Mouse (Mus musculus) hindbrain, embryonic 10.5 days (tissue): ENCODE results near the gene Gipr. TPM values are rescaled to one million over a fixed set of nuclear protein-coding genes. Genes with fewer than 3 reads are reported as not detected.
A peak's percentile ranks its signal among the peaks of the same experiment; 100 is the strongest.

Experiments
- DNase-seq: peaks from one replicate; pipeline ENCODE4 v3.0.0-alpha.2; 2017; ENCODE audit warnings: low spot score
- H3K27ac ChIP-seq: fragments of 300-500 bp; sonication (generic); 2 replicates; pipeline ENCODE4 v1.5.1; 2016; ENCODE audit warnings: mild to moderate bottlenecking, moderate library complexity
- H3K27me3 ChIP-seq: fragments of 300-500 bp; sonication (generic); 2 replicates; pipeline ENCODE4 v1.6.1; 2016; ENCODE audit warnings: mild to moderate bottlenecking; ENCODE audit not compliant: poor library complexity, insufficient read depth, severe bottlenecking
- H3K36me3 ChIP-seq: fragments of 300-500 bp; sonication (generic); 2 replicates; pipeline ENCODE4 v1.6.1; 2016; ENCODE audit warnings: mild to moderate bottlenecking, moderate library complexity
- H3K4me1 ChIP-seq: fragments of 300-500 bp; sonication (generic); replicated peaks from 2 replicates; pipeline ENCODE4 v1.6.1; 2016; ENCODE audit warnings: mild to moderate bottlenecking
- H3K4me3 ChIP-seq: fragments of 300-500 bp; sonication (generic); 2 replicates; pipeline ENCODE4 v1.5.1; 2016; ENCODE audit warnings: mild to moderate bottlenecking, moderate library complexity
- H3K9me3 ChIP-seq: fragments of 300-500 bp; sonication (generic); 2 replicates; pipeline ENCODE4 v1.6.1; 2016; ENCODE audit warnings: mild to moderate bottlenecking, moderate library complexity
- WGBS: fragments of 180-500 bp; shearing (Covaris S2); methylation state at CpG from one replicate; pipeline ENCODE4 v1.1.7; 2016; 5-methylcytosine and 5-hydroxymethylcytosine counted together
- polyA plus RNA-seq: library from polyadenylated mRNA; unstranded; fragments of >200 nt; fragmentation: Nextera tagmentation; extraction: Ambion mirVana; gene quantifications from 2 replicates; pipeline ENCODE4 v1.2.1, GENCODE M21; 2016

Gene Gipr
- polyA plus RNA-seq, 1 experiment from 2014 or later, result 0.95 TPM

DNA sequence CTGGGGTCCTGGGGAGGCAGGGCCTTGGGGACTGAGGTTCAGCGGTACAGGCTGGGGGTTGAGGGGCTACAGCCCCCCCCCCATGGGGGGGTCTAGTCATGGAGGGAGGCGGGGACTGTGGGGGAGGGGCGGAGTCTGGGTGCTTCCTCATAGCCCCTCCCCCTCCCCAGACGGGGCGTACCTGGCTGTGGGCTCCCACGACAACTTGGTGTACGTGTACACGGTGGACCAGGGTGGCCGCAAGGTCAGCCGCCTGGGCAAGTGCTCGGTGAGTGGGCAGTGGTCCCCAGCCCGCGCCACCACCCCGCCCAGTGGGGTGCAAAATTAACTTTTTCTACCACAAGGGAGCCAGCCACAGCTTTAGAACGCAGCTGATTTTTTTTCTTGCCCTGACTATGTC lies 35.7 kb upstream of the Gipr start:
- no peak for DNase-seq
- H3K36me3 ChIP-seq, result peaks cover 79% of the 10 kb centered on the region
- no peaks in the 10 kb centered on the region for H3K4me1 ChIP-seq
- no peaks in the 10 kb centered on the region for H3K9me3 ChIP-seq
- no peak overlapping the region for H3K4me3 ChIP-seq
- WGBS, result 70% methylated on average over 15 of the region's 15 CpGs
- H3K27me3 ChIP-seq, result no peaks in the 10 kb centered on the region
- H3K27ac ChIP-seq, result no peak overlapping the region

DNA sequence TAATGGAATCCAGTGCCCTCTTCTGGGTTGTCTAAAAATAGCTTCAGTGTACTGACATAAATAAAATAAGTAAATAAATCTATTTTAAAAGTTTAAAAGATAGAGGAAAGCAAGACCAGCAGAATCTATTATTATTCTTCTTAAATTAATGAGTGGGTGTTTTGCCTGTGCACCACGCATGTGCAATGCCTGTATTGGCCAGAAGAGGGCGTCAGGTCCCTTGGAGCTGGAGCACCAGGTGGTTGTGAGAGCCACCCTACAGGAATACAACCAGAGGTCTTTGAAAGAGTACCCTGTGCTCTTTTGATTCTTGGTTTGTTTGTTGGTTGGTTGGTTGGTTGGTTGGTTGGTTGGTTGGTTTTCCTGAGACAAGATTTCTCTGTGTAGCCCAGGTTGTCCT lies 32.1 kb upstream of the Gipr start:
- H3K27me3 ChIP-seq, result no peaks in the 10 kb centered on the region
- no peaks in the 10 kb centered on the region for H3K4me1 ChIP-seq
- H3K4me3 ChIP-seq, result no peak overlapping the region
- H3K27ac ChIP-seq, result no peak overlapping the region
- WGBS, result 30% methylated on average over 2 of the region's 2 CpGs
- DNase-seq, result peak; percentile 29
- peaks cover 11% of the 10 kb centered on the region for H3K9me3 ChIP-seq
- peaks cover 85% of the 10 kb centered on the region for H3K36me3 ChIP-seq

GRCm38 (mm10) chr7:19196676-19197075 lies 30.7 kb upstream of the Gipr start:
- 64% methylated on average over 6 of the region's 6 CpGs for WGBS
- no peak overlapping the region for H3K27ac ChIP-seq
- no peak overlapping the region for H3K4me3 ChIP-seq
- no peaks in the 10 kb centered on the region for H3K27me3 ChIP-seq
- DNase-seq, result no peak
- no peaks in the 10 kb centered on the region for H3K4me1 ChIP-seq
- H3K9me3 ChIP-seq, result peaks cover 11% of the 10 kb centered on the region
- H3K36me3 ChIP-seq, result peaks cover 83% of the 10 kb centered on the region

DNA sequence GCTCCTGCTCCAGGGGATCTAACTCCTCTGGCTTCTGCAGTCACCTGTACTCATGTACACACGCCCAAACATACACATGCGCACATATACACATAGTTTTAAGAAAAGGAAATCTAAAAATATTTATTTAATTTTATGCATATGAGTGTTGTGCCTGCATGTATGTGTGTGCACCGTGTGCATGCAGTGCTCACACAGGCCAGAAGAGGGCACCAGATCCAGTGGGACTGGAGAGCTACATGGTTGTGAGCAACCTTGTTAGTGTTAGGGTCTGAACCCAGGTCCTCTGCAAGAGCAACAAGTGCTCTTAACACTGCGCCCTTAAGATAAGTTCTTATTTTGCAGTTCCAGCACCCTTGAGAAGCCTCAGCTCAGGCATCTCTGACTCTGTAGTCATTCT lies 28.7 kb upstream of the Gipr start:
- Histone ChIP-seq H3K4me3 (no peak overlapping the region), H3K27ac (no peak overlapping the region), H3K27me3 (no peaks in the 10 kb centered on the region), H3K4me1 (0 out of 2 replicates have a peak, but pooled peaks cover 3% of the 10 kb centered on the region), H3K36me3 (peaks cover 87% of the 10 kb centered on the region), H3K9me3 (peaks cover 16% of the 10 kb centered on the region)
- 95% methylated on average over 4 of the region's 4 CpGs for WGBS
- no peak for DNase-seq

GRCm38 (mm10) chr7:19184758-19185157 lies 18.8 kb upstream of the Gipr start:
- no peak overlapping the region for H3K27ac ChIP-seq
- H3K27me3 ChIP-seq, result peaks cover 14% of the 10 kb centered on the region
- peaks cover 26% of the 10 kb centered on the region for H3K4me1 ChIP-seq
- 86% methylated on average over 6 of the region's 6 CpGs for WGBS
- H3K9me3 ChIP-seq, result no peaks in the 10 kb centered on the region
- peaks cover 47% of the 10 kb centered on the region for H3K36me3 ChIP-seq
- H3K4me3 ChIP-seq, result no peak overlapping the region
- DNase-seq, result no peak

DNA sequence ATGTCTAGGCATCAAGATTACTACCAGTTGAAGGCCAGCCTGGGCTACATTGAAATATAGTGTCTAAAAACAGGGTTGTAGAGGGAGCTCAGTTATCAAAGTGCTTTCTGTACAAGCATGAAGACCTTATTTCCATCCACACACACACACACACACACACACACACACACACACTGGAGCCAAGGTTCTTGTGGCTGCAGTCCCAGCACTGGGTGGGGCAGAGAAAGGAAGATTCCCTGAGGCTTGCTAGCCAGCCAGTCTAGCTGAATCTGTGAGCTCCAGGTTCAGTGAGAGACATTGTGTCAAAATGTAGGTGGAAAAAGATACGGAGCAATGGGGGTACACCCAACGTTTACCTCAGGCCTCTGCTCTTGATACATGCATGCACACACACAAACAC lies 18.3 kb upstream of the Gipr start:
- peaks cover 19% of the 10 kb centered on the region for H3K27me3 ChIP-seq
- no peak overlapping the region for H3K27ac ChIP-seq
- WGBS, result 82% methylated on average over 2 of the region's 2 CpGs
- peaks cover 45% of the 10 kb centered on the region for H3K36me3 ChIP-seq
- H3K4me3 ChIP-seq, result no peak overlapping the region
- no peak for DNase-seq
- H3K9me3 ChIP-seq, result no peaks in the 10 kb centered on the region
- peaks cover 31% of the 10 kb centered on the region for H3K4me1 ChIP-seq

DNA sequence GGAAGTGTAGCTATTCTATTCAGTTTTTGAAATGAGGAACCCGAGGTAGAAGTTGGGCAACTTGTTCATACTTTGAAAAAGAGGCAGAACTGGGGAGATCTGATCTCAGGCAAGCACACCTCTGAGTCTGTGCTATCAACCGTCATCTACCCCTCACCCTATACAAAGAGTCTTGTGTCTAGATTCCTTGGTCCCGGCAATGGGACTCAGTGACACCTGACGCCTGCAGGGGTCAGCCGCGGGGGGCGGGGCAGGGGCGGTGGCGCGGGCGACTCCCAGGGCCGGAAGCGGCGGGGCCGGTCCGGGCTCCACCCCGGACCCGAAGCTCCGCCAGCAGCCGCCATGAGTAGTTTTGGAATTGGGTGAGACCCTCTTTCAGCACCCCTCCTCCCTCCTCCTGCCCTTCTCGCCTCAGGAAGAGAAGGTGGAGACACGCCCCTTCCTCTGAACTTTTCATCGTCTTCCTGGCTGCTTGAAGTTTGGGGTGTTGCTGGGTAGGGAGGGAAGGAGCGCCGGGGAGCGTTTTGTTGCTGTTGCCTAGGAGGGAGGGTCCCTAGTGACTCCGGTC lies 15.0 kb upstream of the Gipr start:
- Histone ChIP-seq H3K4me3 (peak overlapping the region; percentile 63), H3K9me3 (0 out of 2 replicates have a peak, but pooled peaks cover 4% of the 10 kb centered on the region), H3K27me3 (peaks cover 52% of the 10 kb centered on the region), H3K36me3 (peaks cover 18% of the 10 kb centered on the region), H3K27ac (peak overlapping the region; percentile 80), H3K4me1 (peaks cover 58% of the 10 kb centered on the region)
- DNase-seq, result peak; percentile 70
- WGBS, result 2% methylated on average over 27 of the region's 27 CpGs

- 0 out of 2 replicates have a peak, but pooled peaks cover 4% of the 10 kb centered on the region for H3K9me3 ChIP-seq
- no peak for DNase-seq
- H3K27ac ChIP-seq, result no peak overlapping the region
- peaks cover 62% of the 10 kb centered on the region for H3K4me1 ChIP-seq
- H3K27me3 ChIP-seq, result peaks cover 61% of the 10 kb centered on the region
- H3K4me3 ChIP-seq, result peak overlapping the region; percentile 39
- 39% methylated on average over 6 of the region's 6 CpGs for WGBS
- peaks cover 13% of the 10 kb centered on the region; the same call in 1 of the 2 replicates for H3K36me3 ChIP-seq
Observed at GRCm38 (mm10) chr7:19179936-19180335, 14.0 kb upstream of the Gipr start.

DNA sequence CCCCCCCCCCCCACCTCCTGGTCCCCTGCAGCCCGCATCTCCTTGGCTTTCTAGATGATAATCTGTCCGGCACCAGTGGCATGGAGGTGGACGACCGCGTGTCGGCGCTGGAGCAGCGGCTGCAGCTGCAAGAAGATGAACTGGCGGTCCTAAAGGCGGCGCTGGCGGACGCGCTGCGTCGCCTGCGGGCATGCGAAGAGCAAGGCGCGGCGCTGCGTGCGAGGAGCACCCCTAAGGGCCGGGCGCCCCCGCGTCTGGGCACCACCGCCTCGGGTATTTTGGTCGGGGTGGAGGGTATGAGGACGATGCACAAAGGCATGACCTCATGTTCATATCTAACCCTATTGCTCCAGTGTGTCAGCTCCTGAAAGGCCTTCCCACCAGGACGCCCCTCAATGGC lies 13.2 kb upstream of the Gipr start:
- under 1% methylated on average over 32 of the region's 32 CpGs for WGBS
- Histone ChIP-seq H3K4me3 (peak overlapping the region; percentile 39), H3K4me1 (peaks cover 58% of the 10 kb centered on the region), H3K27me3 (peaks cover 66% of the 10 kb centered on the region), H3K27ac (0 out of 2 replicates have a peak overlapping the region, but pooled peaks have one; percentile 57), H3K36me3 (peaks cover 8% of the 10 kb centered on the region; the same call in 1 of the 2 replicates), H3K9me3 (0 out of 2 replicates have a peak, but pooled peaks cover 4% of the 10 kb centered on the region)
- DNase-seq, result peak; percentile 81

GRCm38 (mm10) chr7:19178443-19179092 lies 12.6 kb upstream of the Gipr start:
- H3K36me3 ChIP-seq, result peaks cover 3% of the 10 kb centered on the region; the same call in 1 of the 2 replicates
- DNase-seq, result peak; percentile 78
- 0 out of 2 replicates have a peak, but pooled peaks cover 4% of the 10 kb centered on the region for H3K9me3 ChIP-seq
- H3K27ac ChIP-seq, result no peak overlapping the region
- H3K27me3 ChIP-seq, result peaks cover 66% of the 10 kb centered on the region
- WGBS, result 4% methylated on average over 27 of the region's 27 CpGs
- peaks cover 58% of the 10 kb centered on the region for H3K4me1 ChIP-seq
- peak overlapping the region; percentile 39 for H3K4me3 ChIP-seq

- 14% methylated on average over 18 of the region's 18 CpGs for WGBS
- DNase-seq, result no peak
- peaks cover 66% of the 10 kb centered on the region for H3K27me3 ChIP-seq
- H3K36me3 ChIP-seq, result no peaks in the 10 kb centered on the region
- H3K4me3 ChIP-seq, result peak overlapping the region; percentile 39
- H3K4me1 ChIP-seq, result peaks cover 60% of the 10 kb centered on the region
- 0 out of 2 replicates have a peak, but pooled peaks cover 4% of the 10 kb centered on the region for H3K9me3 ChIP-seq
- peak overlapping the region; percentile 35; the same call in 1 of the 2 replicates for H3K27ac ChIP-seq
Observed at GRCm38 (mm10) chr7:19178035-19178434, 12.1 kb upstream of the Gipr start.

- no peak overlapping the region for H3K27ac ChIP-seq
- peaks cover 66% of the 10 kb centered on the region for H3K27me3 ChIP-seq
- 0 out of 2 replicates have a peak, but pooled peaks cover 4% of the 10 kb centered on the region for H3K9me3 ChIP-seq
- H3K36me3 ChIP-seq, result no peaks in the 10 kb centered on the region
- no peak for DNase-seq
- WGBS, result 65% methylated on average over 7 of the region's 7 CpGs
- H3K4me3 ChIP-seq, result peak overlapping the region; percentile 57
- peaks cover 65% of the 10 kb centered on the region for H3K4me1 ChIP-seq
Observed at GRCm38 (mm10) chr7:19177216-19177615, 11.3 kb upstream of the Gipr start.

DNA sequence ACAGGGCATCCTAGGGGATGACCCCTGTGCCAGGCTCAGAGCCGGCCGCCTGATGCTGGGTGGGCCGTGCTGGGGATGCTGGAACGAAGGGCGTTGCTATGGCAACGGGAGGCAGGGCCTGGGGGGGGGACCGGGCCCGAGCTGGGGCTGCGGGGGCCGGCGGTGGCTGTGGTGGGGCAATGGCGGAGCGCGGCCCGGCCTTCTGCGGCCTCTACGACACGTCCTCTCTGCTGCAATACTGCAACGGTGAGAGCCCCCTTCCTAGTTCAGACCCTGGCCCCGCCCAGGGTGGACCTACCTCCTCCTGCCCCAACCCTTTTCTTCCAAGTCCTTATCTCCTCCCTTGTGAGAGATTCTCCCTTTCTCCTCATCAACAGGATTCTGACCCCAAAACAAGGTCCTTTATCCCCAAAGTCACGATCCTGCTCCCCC lies 10.6 kb upstream of the Gipr start:
- Histone ChIP-seq H3K27me3 (peaks cover 66% of the 10 kb centered on the region), H3K36me3 (no peaks in the 10 kb centered on the region), H3K27ac (peak overlapping the region; percentile 83), H3K4me1 (peaks cover 65% of the 10 kb centered on the region), H3K9me3 (0 out of 2 replicates have a peak, but pooled peaks cover 4% of the 10 kb centered on the region), H3K4me3 (peak overlapping the region; percentile 57)
- no peak for DNase-seq
- WGBS, result 4% methylated on average over 21 of the region's 21 CpGs
